15 mouse cellular contexts compared by ENCODE assay signal in genomic region chr4:69889931-69890634, GRCm38 (mm10).
A peak's percentile ranks its signal among the peaks of the same experiment; 100 is the strongest.
DNase-seq lines count a peak whose midpoint lies in the region; ATAC-seq and TF ChIP-seq lines count a peak whose summit lies in the region.
"Had no signal": no experiment of that assay in that cellular context is flagged by ENCODE, and none has a peak within 500 bp of the region (broad histone marks: within the 10 kb centered on the region; RNA-seq: fewer than 3 reads in every experiment).

No protein-coding gene starts in this region.

- ATAC-seq in kidney, postnatal 0 days (replicated peaks; ENCODE audit: low FRiP score, low read depth) = no peak
- ATAC-seq in forebrain, embryonic 12.5 days (ENCODE audit: low FRiP score) = peak; percentile 86
- ATAC-seq in midbrain, embryonic 15.5 days (replicated peaks) = peak; percentile 91
- no peak for ATAC-seq in erythroblast, adult 5-6 weeks (replicated peaks; ENCODE audit: low FRiP score, poor library complexity, severe bottlenecking)
- ATAC-seq: activated CD4-positive, CD25-positive, alpha-beta regulatory T cell, adult 4 months; inflammation-experienced regulatory T-cells, adult 6 months had no signal

- no peak overlapping the region for H3K27ac ChIP-seq in kidney, postnatal 0 days
- H3K27ac ChIP-seq in forebrain, embryonic 12.5 days = no peak overlapping the region
- no peak overlapping the region for H3K27ac ChIP-seq in midbrain, embryonic 15.5 days
- H3K27ac ChIP-seq: kidney, embryonic 15.5 days; liver, embryonic 14.5 days; neural tube, embryonic 15.5 days had no signal

- H3K4me3 ChIP-seq in kidney, postnatal 0 days (replicated peaks; ENCODE audit: low read depth, low read length) = no peak overlapping the region
- no peak overlapping the region for H3K4me3 ChIP-seq in forebrain, embryonic 12.5 days (replicated peaks)
- no peak overlapping the region for H3K4me3 ChIP-seq in midbrain, embryonic 15.5 days
- H3K4me3 ChIP-seq: kidney, embryonic 15.5 days; neural tube, embryonic 15.5 days had no signal

- TF ChIP-seq CTCF in kidney, postnatal 0 days (IDR thresholded peaks at IDR 0.05; ENCODE audit: low read depth) = no peak

- 0 out of 2 replicates have a peak, but pooled peaks cover 2% of the 10 kb centered on the region for H3K4me1 ChIP-seq in kidney, postnatal 0 days (replicated peaks; ENCODE audit: insufficient read depth, low read length)
- peaks cover 23% of the 10 kb centered on the region for H3K4me1 ChIP-seq in forebrain, embryonic 12.5 days
- 0 out of 2 replicates have a peak, but pooled peaks cover 4% of the 10 kb centered on the region for H3K4me1 ChIP-seq in midbrain, embryonic 15.5 days
- H3K4me1 ChIP-seq: neural tube, embryonic 15.5 days had no signal

- peak; percentile 6 for DNase-seq in kidney, postnatal 0 days (ENCODE audit: low spot score)
- DNase-seq in kidney, adult 11 months = no peak
- DNase-seq in forelimb bud, embryonic 11.5 days (ENCODE audit: low read depth, low spot score) = peak; percentile 56
- no peak for DNase-seq in liver
- DNase-seq: cerebellum, adult 11 months; gastrocnemius, postnatal 36 days; lung, postnatal 10 days had no signal

- no peaks in the 10 kb centered on the region for H3K36me3 ChIP-seq in kidney, postnatal 0 days (ENCODE audit: insufficient read depth, low read length)
- no peaks in the 10 kb centered on the region for H3K36me3 ChIP-seq in forebrain, embryonic 12.5 days (replicated peaks)
- H3K36me3 ChIP-seq in midbrain, embryonic 15.5 days (replicated peaks) = no peaks in the 10 kb centered on the region
- H3K36me3 ChIP-seq: kidney, embryonic 15.5 days; neural tube, embryonic 15.5 days had no signal

- no peak overlapping the region for H3K9ac ChIP-seq in kidney, postnatal 0 days (ENCODE audit: low read depth, low read length)
- H3K9ac ChIP-seq in forebrain, embryonic 12.5 days = no peak overlapping the region
- no peak overlapping the region for H3K9ac ChIP-seq in midbrain, embryonic 15.5 days
- H3K9ac ChIP-seq: kidney, embryonic 15.5 days; liver, embryonic 14.5 days; neural tube, embryonic 15.5 days had no signal

- H3K4me2 ChIP-seq in kidney, postnatal 0 days (ENCODE audit: low read length) = no peak overlapping the region
- H3K4me2 ChIP-seq in forebrain, embryonic 12.5 days = no peak overlapping the region
- no peak overlapping the region for H3K4me2 ChIP-seq in midbrain, embryonic 15.5 days
- H3K4me2 ChIP-seq: kidney, embryonic 15.5 days; neural tube, embryonic 15.5 days had no signal

- no peaks in the 10 kb centered on the region for H3K9me3 ChIP-seq in kidney, postnatal 0 days (replicated peaks; ENCODE audit: low read length)
- H3K9me3 ChIP-seq in forebrain, embryonic 12.5 days = no peaks in the 10 kb centered on the region
- no peaks in the 10 kb centered on the region for H3K9me3 ChIP-seq in midbrain, embryonic 15.5 days
- H3K9me3 ChIP-seq: kidney, embryonic 15.5 days; neural tube, embryonic 15.5 days had no signal

- WGBS in kidney, postnatal 0 days = 27% methylated on average over 5 of the region's 5 CpGs
- WGBS in forebrain, embryonic 12.5 days = 10% methylated on average over 5 of the region's 5 CpGs
- WGBS in midbrain, embryonic 15.5 days = 21% methylated on average over 5 of the region's 5 CpGs

- no peaks in the 10 kb centered on the region for H3K27me3 ChIP-seq in kidney, postnatal 0 days (ENCODE audit: insufficient read depth, low read length)
- no peaks in the 10 kb centered on the region for H3K27me3 ChIP-seq in forebrain, embryonic 12.5 days
- H3K27me3 ChIP-seq in midbrain, embryonic 15.5 days (replicated peaks) = no peaks in the 10 kb centered on the region
- H3K27me3 ChIP-seq: kidney, embryonic 15.5 days; neural tube, embryonic 15.5 days had no signal

Comparison
In these comparisons a context has a peak if more than half of its experiments do, and no peak if none do; other contexts are left out.
1. DNase-seq: peak in kidney, postnatal 0 days (single experiment) and forelimb bud, embryonic 11.5 days (single experiment); none in kidney, adult 11 months (single experiment) and liver (single experiment).
2. ATAC-seq: peak in forebrain, embryonic 12.5 days (single experiment) and midbrain, embryonic 15.5 days (single experiment); none in kidney, postnatal 0 days (single experiment) and erythroblast, adult 5-6 weeks (single experiment).